Mouse (Mus musculus) G1E (cell line): ENCODE data around the gene Cenpp.

Experiments
- CTCF ChIP-seq: IDR thresholded peaks from 2 replicates; pipeline ENCODE4 v1.5.1; 2012; ENCODE audit warnings: low read depth, low read length, inconsistent platforms, mixed read lengths
- POLR2AphosphoS5 ChIP-seq: IDR thresholded peaks from 2 replicates; pipeline ENCODE4 v1.6.1; 2012; ENCODE audit warnings: low read depth, low read length, inconsistent platforms; ENCODE audit not compliant: insufficient replicate concordance

- TF ChIP-seq CTCF (no peak), POLR2AphosphoS5 (no peak)
Observed at GRCm38 (mm10) chr13:49421959-49422358, 230.6 kb downstream of the Cenpp start.
